Mouse (Mus musculus) ovary, postnatal 36 days (tissue): Measurements from ENCODE around the gene Gm5849.
"Not testable (repeated sequence)": the region's sequence is repeated elsewhere in the genome, so short reads cannot be mapped to it uniquely, and the experiment has no call there.

Experiments used
- DNase-seq: peaks from one replicate; pipeline ENCODE4 v3.0.0; 2022; ENCODE audit warnings: low spot score, mixed read lengths

The Gm5849 gene

GRCm38 (mm10) chr3:90777776-90778175 lies at the start of gene Gm5849:
TSS of gene Gm5849 (minus strand) at chr3:90777876.
- DNase-seq = not testable (repeated sequence)

GRCm38 (mm10) chr3:90749658-90750057 lies 28.0 kb downstream of the Gm5849 start:
- DNase-seq = no peak

- no peak for DNase-seq
These were observed 51.1 kb downstream of the Gm5849 start, which contains the start of gene Pglyrp4 for GRCm38 (mm10) chr3:90726606-90727005. TSS of gene Pglyrp4 (plus strand) at chr3:90726906.
